Mouse (Mus musculus): ENCODE results near the gene Klhl26. TPM values are rescaled to one million over a fixed set of nuclear protein-coding genes. Genes with fewer than 3 reads are reported as not detected.

Klhl26 gene
- polyA plus RNA-seq, 1 experiment from 2014 or later: 18.3 TPM

- WGBS: 6% methylated on average over 12 of the region's 12 CpGs
- Histone ChIP-seq H3K9ac (no peak overlapping the region), H3K4me1 (peaks cover 38% of the 10 kb centered on the region), H3K27ac (no peak overlapping the region), H3K27me3 (peaks cover 100% of the 10 kb centered on the region), H3K4me3 (replicated peaks) (no peak overlapping the region), H3K9me3 (no peaks in the 10 kb centered on the region), H3K36me3 (replicated peaks) (no peaks in the 10 kb centered on the region), H3K4me2 (peak overlapping the region; percentile 21; the same call in 1 of the 2 replicates)
- no peak for ATAC-seq (ENCODE audit: low FRiP score)
These were observed 18.9 kb upstream of the Klhl26 start for GRCm38 (mm10) chr8:70495771-70496062.

GRCm38 (mm10) chr8:70495001-70495770 lies 18.4 kb upstream of the Klhl26 start:
- Histone ChIP-seq H3K27ac (no peak overlapping the region), H3K36me3 (replicated peaks) (no peaks in the 10 kb centered on the region), H3K27me3 (peaks cover 100% of the 10 kb centered on the region), H3K4me1 (peaks cover 37% of the 10 kb centered on the region), H3K9me3 (no peaks in the 10 kb centered on the region), H3K4me3 (replicated peaks) (peak overlapping the region; percentile 39; the same call in 1 of the 2 replicates), H3K4me2 (peak overlapping the region; percentile 21; the same call in 1 of the 2 replicates), H3K9ac (no peak overlapping the region)
- no peak for ATAC-seq (ENCODE audit: low FRiP score)
- whole genome bisulfite sequencing: under 1% methylated on average over 20 of the region's 21 CpGs

GRCm38 (mm10) chr8:70494416-70494945 lies 17.7 kb upstream of the Klhl26 start:
- peaks cover 40% of the 10 kb centered on the region for H3K4me1 ChIP-seq

DNA sequence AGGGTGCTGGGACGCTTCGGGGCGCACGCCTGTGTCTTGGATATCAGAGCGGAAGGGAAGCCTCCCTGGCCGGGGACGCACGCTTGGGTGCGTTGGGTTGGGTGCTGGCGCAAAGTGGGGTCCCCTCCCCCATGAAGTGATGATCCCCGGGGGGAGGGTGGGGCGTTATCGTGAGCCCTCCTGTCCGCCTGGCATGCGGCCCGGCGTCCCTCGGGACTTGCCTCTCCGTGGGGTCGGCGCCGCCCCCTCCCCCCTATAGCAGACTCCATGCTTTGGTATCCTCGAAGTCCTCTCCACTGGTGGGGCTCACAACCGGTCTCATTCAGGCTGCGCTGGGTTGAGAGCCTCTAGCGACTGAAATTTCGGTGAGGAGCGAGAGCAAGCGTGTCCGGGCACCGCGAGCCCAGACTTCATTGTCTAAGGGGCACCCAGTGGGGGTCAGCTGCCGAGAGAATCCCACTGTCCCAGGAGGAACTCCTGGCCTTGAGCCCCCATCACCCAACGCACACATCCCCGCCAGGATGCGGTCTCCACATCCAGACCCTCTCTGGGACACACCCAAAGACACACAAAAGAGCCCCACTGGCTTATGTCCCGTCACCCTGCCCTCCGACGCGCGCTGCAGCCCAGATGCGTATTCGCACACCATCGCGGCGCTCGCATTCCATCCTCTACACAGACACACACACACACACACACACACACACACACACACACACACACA lies 17.1 kb upstream of the Klhl26 start:
- no peaks in the 10 kb centered on the region for H3K9me3 ChIP-seq
- no peak overlapping the region for H3K27ac ChIP-seq
- H3K36me3 ChIP-seq (replicated peaks): no peaks in the 10 kb centered on the region
- no peak overlapping the region for H3K9ac ChIP-seq
- no peak for ATAC-seq (ENCODE audit: low FRiP score)
- peak overlapping the region; percentile 39 for H3K4me3 ChIP-seq (replicated peaks)
- H3K4me1 ChIP-seq: peaks cover 46% of the 10 kb centered on the region
- H3K27me3 ChIP-seq: peaks cover 100% of the 10 kb centered on the region
- WGBS: 2% methylated on average over 47 of the region's 47 CpGs
- peak overlapping the region; percentile 56 for H3K4me2 ChIP-seq

More at GRCm38 (mm10) chr8:70494416-70494945, 17.7 kb upstream of the Klhl26 start:
- H3K27me3 ChIP-seq: peaks cover 100% of the 10 kb centered on the region
- H3K9me3 ChIP-seq: no peaks in the 10 kb centered on the region
- WGBS: 1% methylated on average over 28 of the region's 28 CpGs
- ATAC-seq (ENCODE audit: low FRiP score): no peak
- H3K36me3 ChIP-seq (replicated peaks): no peaks in the 10 kb centered on the region
- peak overlapping the region; percentile 3; the same call in 1 of the 2 replicates for H3K4me2 ChIP-seq
- H3K9ac ChIP-seq: no peak overlapping the region
- H3K27ac ChIP-seq: no peak overlapping the region
- peak overlapping the region; percentile 39; the same call in 1 of the 2 replicates for H3K4me3 ChIP-seq (replicated peaks)

DNA sequence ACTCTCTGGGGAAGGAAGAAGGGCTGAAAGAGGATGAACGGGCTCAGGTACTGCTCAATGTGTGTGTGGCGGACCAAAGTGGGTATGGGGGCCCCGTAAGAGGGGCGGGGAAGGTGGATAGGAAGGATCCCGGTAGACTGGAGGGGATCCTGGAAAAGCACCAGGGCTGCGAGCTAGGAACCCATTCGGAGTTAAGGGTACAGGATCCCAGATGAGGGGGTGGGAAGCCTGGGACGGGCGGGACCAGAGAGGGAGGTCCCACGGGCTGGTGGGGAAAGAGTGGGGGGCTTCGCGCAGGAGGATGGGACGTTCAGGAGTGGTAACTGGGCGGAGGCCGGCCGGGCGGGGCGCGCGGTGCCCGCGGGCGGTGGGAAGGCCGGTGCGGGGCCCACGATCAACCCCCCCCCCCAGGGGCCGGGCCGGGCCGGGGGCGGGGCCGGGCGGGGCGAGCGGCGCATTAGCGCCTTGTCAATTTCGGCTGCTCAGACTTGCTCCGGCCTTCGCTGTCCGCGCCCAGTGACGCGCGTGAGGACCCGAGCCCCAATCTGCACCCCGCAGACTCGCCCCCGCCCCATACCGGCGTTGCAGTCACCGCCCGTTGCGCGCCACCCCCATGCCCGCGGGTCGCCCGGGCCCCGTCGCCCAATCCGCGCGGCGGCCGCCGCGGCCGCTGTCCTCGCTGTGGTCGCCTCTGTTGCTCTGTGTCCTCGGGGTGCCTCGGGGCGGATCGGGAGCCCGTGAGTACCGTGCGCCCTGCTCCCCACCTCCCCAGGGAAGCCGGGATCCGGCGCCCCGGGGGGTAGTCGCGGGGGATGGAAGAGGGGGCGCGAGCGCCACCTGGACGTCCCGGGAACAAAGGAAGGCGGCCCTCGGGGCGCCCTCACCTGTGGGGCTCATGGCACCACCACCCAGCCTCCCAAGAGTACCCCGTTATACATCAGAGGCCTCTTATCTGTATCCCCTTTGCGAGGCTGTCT lies 16.2 kb upstream of the Klhl26 start, which contains the start of gene Crlf1:
Gene Crlf1 (plus strand): TSS at position 495 of the 977 bp plus-strand sequence.
- no peaks in the 10 kb centered on the region for H3K36me3 ChIP-seq (replicated peaks)
- ATAC-seq (ENCODE audit: low FRiP score): 0 out of 2 replicates have a peak, but pooled peaks have one; percentile 12
- no peak within 1 kb of the TSS for H3K27ac ChIP-seq
- peak within 1 kb of the TSS; percentile 56 for H3K4me2 ChIP-seq
- H3K9me3 ChIP-seq: no peaks in the 10 kb centered on the region
- peak within 1 kb of the TSS; percentile 0; the same call in 1 of the 2 replicates for H3K9ac ChIP-seq
- peaks cover 100% of the 10 kb centered on the region for H3K27me3 ChIP-seq
- under 1% methylated on average over 61 of the region's 93 CpGs for WGBS
- H3K4me1 ChIP-seq: peaks cover 55% of the 10 kb centered on the region
- peak within 1 kb of the TSS; percentile 39 for H3K4me3 ChIP-seq (replicated peaks)

DNA sequence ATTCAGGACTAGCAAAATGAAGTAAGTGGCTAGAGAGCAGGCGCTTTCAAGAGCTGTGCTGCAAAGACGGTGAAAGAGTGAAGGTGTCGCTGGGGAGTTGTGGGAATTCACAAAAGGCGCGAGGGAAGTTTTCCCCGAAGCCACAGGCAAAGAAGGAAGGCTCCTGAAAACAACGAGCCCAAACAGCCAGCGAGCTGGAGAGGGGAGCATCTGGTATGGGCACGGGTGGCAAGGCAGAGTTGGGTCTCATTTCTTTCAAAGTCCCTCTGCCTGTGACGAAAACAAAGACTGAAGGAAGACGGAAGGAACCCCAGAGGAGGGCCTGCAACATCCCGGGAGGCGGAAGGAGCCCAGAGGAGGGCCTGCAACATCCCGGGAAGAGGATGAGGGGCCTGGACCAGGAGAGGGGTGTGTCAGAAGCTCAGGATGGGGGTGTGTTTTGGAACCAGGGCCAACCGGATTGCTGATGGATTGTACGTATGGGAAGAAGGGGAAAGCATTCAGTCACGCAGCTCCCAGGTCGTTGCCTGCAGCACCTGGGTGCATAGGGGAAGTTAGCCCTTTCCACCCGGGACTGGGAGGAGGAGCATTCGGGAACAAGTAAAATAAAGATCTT lies 14.2 kb upstream of the Klhl26 start:
- under 1% methylated on average over 20 of the region's 20 CpGs for WGBS

DNA sequence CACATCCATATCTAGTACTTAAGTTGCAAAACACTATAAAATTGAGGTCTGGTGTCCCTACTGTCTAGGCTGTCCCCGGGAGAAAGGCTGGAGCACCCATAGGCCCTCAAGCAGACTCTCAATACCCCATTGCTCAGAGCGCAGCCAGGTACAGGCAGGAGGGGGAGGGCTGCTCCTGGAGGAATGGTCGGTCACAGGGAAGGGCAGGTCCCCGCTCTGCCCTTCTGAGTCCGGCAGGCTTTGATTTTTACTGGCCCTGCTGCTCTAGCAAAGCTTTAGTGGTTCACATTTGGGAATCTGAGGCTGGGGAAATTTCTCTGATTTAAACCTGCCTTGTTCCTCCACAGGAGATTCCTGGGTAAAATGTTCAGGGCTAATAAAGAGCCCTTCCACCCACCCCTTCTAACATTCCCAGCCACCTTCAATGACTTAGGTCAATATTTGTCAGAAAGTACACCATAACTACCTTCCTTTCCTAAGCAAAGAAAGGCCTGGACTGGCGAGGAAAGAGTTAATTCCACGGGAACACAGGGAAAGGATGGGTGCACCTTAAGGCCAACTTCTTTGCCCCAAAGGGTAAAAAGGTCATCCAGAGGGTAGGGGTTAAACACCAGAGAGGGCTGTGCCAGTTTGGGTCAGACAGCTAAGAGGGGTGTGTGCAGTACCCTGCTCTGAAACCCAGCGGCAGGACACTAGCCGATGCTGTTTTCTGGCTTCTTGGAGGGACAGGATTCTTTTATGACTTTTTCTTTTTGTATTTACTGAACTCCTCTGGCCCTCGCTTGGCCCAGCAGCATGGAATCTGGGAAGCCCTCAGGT lies 13.5 kb upstream of the Klhl26 start:
- Histone ChIP-seq H3K4me1 (peaks cover 57% of the 10 kb centered on the region), H3K4me2 (no peak overlapping the region), H3K27me3 (peaks cover 100% of the 10 kb centered on the region), H3K9ac (no peak overlapping the region), H3K4me3 (replicated peaks) (no peak overlapping the region), H3K27ac (no peak overlapping the region), H3K9me3 (no peaks in the 10 kb centered on the region), H3K36me3 (replicated peaks) (no peaks in the 10 kb centered on the region)
- no peak for ATAC-seq (ENCODE audit: low FRiP score)
- 2% methylated on average over 10 of the region's 10 CpGs for WGBS

More for the DNA sequence above, 14.2 kb upstream of the Klhl26 start:
- no peak overlapping the region for H3K9ac ChIP-seq
- no peak overlapping the region for H3K27ac ChIP-seq
- no peaks in the 10 kb centered on the region for H3K9me3 ChIP-seq
- no peak overlapping the region for H3K4me3 ChIP-seq (replicated peaks)
- H3K4me2 ChIP-seq: no peak overlapping the region; the same call in 1 of the 2 replicates
- H3K27me3 ChIP-seq: peaks cover 100% of the 10 kb centered on the region
- H3K4me1 ChIP-seq: peaks cover 63% of the 10 kb centered on the region
- no peak for ATAC-seq (ENCODE audit: low FRiP score)
- no peaks in the 10 kb centered on the region for H3K36me3 ChIP-seq (replicated peaks)

DNA sequence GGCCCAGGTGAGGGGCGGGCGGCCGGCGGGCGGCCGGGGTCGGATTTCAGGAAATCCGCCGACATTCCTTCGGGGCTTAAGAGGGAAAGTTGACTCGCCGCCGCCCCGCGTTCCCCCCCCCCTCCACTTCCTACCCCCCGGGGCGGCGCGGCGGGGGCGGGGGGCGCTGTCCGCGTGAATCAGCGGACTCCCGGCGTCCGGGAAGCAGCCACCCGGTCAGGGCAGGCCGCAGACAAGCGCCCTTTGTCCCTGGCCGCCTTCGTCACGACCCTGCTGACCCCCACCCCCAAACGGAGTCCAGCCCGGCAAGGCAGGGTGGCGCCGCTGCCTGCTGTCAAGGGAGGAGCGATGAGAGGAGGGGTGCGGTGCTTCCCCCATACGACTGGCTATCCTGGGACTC lies 12.8 kb upstream of the Klhl26 start:
- 0% methylated on average over 19 of the region's 41 CpGs for WGBS
- ATAC-seq (ENCODE audit: low FRiP score): no peak
- peaks cover 100% of the 10 kb centered on the region for H3K27me3 ChIP-seq
- no peak overlapping the region for H3K9ac ChIP-seq
- H3K27ac ChIP-seq: no peak overlapping the region
- H3K4me1 ChIP-seq: peaks cover 51% of the 10 kb centered on the region
- H3K36me3 ChIP-seq (replicated peaks): no peaks in the 10 kb centered on the region
- peak overlapping the region; percentile 23 for H3K4me3 ChIP-seq (replicated peaks)
- no peaks in the 10 kb centered on the region for H3K9me3 ChIP-seq
- H3K4me2 ChIP-seq: peak overlapping the region; percentile 26

- H3K4me3 ChIP-seq (replicated peaks): peak overlapping the region; percentile 23
- ATAC-seq (ENCODE audit: low FRiP score): no peak
- H3K27me3 ChIP-seq: peaks cover 100% of the 10 kb centered on the region
- H3K9ac ChIP-seq: 0 out of 2 replicates have a peak overlapping the region, but pooled peaks have one; percentile 38
- peaks cover 45% of the 10 kb centered on the region for H3K4me1 ChIP-seq
- no peaks in the 10 kb centered on the region for H3K36me3 ChIP-seq (replicated peaks)
- 2% methylated on average over 14 of the region's 14 CpGs for WGBS
- no peaks in the 10 kb centered on the region for H3K9me3 ChIP-seq
- H3K4me2 ChIP-seq: peak overlapping the region; percentile 26
- no peak overlapping the region for H3K27ac ChIP-seq
These were observed 12.2 kb upstream of the Klhl26 start for GRCm38 (mm10) chr8:70488931-70489470.

GRCm38 (mm10) chr8:70487993-70488796 lies 11.4 kb upstream of the Klhl26 start:
- Histone ChIP-seq H3K27ac (no peak overlapping the region), H3K9ac (peak overlapping the region; percentile 38; the same call in 1 of the 2 replicates), H3K36me3 (replicated peaks) (no peaks in the 10 kb centered on the region), H3K27me3 (peaks cover 100% of the 10 kb centered on the region), H3K9me3 (no peaks in the 10 kb centered on the region), H3K4me3 (replicated peaks) (peak overlapping the region; percentile 28), H3K4me2 (peak overlapping the region; percentile 49), H3K4me1 (peaks cover 37% of the 10 kb centered on the region)
- ATAC-seq (ENCODE audit: low FRiP score): no peak
- 2% methylated on average over 55 of the region's 55 CpGs for WGBS
